Mouse (Mus musculus) myocyte (in vitro differentiated cells): ENCODE data around the gene Zswim8.

ENCODE experiments used
- E2F4 ChIP-seq: IDR thresholded peaks from one replicate; pipeline ENCODE4 v1.6.1; 2011; ENCODE audit warnings: mild to moderate bottlenecking, control low read depth, moderate library complexity; ENCODE audit not compliant: insufficient read depth
- MAX ChIP-seq: IDR thresholded peaks from one replicate; pipeline ENCODE4 v1.6.1; 2011; ENCODE audit warnings: low read depth, mild to moderate bottlenecking, control low read depth
- MYOG ChIP-seq, 3 experiments: IDR thresholded peaks; one replicate each; pipeline ENCODE4 v1.6.1; 2011; ENCODE audit warnings: control low read depth in 2 of 3, low read depth in 2 of 3, mild to moderate bottlenecking in 2 of 3; ENCODE audit not compliant: insufficient read length in 2 of 3, control insufficient read depth in 1 of 3, insufficient read depth in 1 of 3
- POLR2A ChIP-seq: IDR thresholded peaks from one replicate; pipeline ENCODE4 v1.6.1; 2011; ENCODE audit warnings: low read depth, mild to moderate bottlenecking, control low read depth, moderate library complexity; ENCODE audit not compliant: insufficient read length
- SRF ChIP-seq: IDR thresholded peaks from one replicate; pipeline ENCODE4 v1.6.1; 2011; ENCODE audit warnings: low read depth; ENCODE audit not compliant: control insufficient read depth, insufficient read length
- TCF12 ChIP-seq: IDR thresholded peaks from one replicate; pipeline ENCODE4 v1.6.1; 2011; ENCODE audit warnings: mild to moderate bottlenecking, control low read depth; ENCODE audit not compliant: poor library complexity, insufficient read depth, severe bottlenecking
- TCF3 ChIP-seq: IDR thresholded peaks from one replicate; pipeline ENCODE4 v1.6.1; 2011; ENCODE audit warnings: low read depth, control low read depth; ENCODE audit not compliant: insufficient read length

GRCm38 (mm10) chr14:20724043-20724442 lies 16.7 kb downstream of the Zswim8 start:
- TF ChIP-seq POLR2A (no peak), MYOG (IDR thresholded peaks at IDR 0.05; ENCODE audit: control insufficient read depth in 1 of 3, insufficient read depth in 1 of 3, insufficient read length in 2 of 3, low read depth in 2 of 3) (no peak), SRF (no peak), TCF3 (no peak), MAX (no peak), E2F4 (no peak), TCF12 (no peak)
